Mouse (Mus musculus) granulocyte monocyte progenitor cell, adult 5-6 weeks (primary cell): ENCODE measurements around the gene Dstyk. TPM values are rescaled to one million over a fixed set of nuclear protein-coding genes. Genes with fewer than 3 reads are reported as not detected.

ENCODE experiments used
- ATAC-seq: replicated peaks from 2 replicates; pipeline ENCODE4 v1.8.0; 2016; ENCODE audit warnings: mild to moderate bottlenecking, moderate TSS enrichment, inconsistent platforms; ENCODE audit not compliant: poor library complexity, severe bottlenecking
- total RNA-seq, 2 experiments: library from RNA; stranded (forward) in 1 of 2; stranded (reverse) in 1 of 2; fragments of 200-712, 200-1000 nt in 1 of 2; fragments of >200 nt in 1 of 2; fragmentation: Nextera tagmentation in 1 of 2; gene quantifications; 2 replicates each; pipeline ENCODE4 v1.2.3; 2014 to 2017

Gene Dstyk
- total RNA-seq, 2 experiments from 2014 or later, result 18.1 to 19.2 TPM

- no peak for ATAC-seq
Measured at GRCm38 (mm10) chr1:132387943-132388342, 29.4 kb upstream of the Dstyk start.

GRCm38 (mm10) chr1:132388813-132389803 is 28.2 kb upstream of the Dstyk start:
- ATAC-seq, result no peak

- ATAC-seq, result 0 out of 2 replicates have a peak, but pooled peaks have one; percentile 30
Measured at GRCm38 (mm10) chr1:132389886-132390585, 27.3 kb upstream of the Dstyk start.

- peak; percentile 18; the same call in 1 of the 2 replicates for ATAC-seq
Measured at GRCm38 (mm10) chr1:132390691-132391579, 26.4 kb upstream of the Dstyk start, which contains the start of gene Tmcc2. Gene Tmcc2 (minus strand): TSS chr1:132391281.

- peak; percentile 76 for ATAC-seq
Measured at GRCm38 (mm10) chr1:132391580-132392022, 25.8 kb upstream of the Dstyk start.

GRCm38 (mm10) chr1:132392872-132393271 is 24.5 kb upstream of the Dstyk start:
- no peak for ATAC-seq

GRCm38 (mm10) chr1:132396705-132397104 is 20.6 kb upstream of the Dstyk start:
- ATAC-seq, result no peak

- no peak for ATAC-seq
Measured at GRCm38 (mm10) chr1:132400538-132400937, 16.8 kb upstream of the Dstyk start.

- no peak for ATAC-seq
Measured at GRCm38 (mm10) chr1:132401843-132402242, 15.5 kb upstream of the Dstyk start.

GRCm38 (mm10) chr1:132410657-132411056 is 6.7 kb upstream of the Dstyk start:
- ATAC-seq, result no peak

GRCm38 (mm10) chr1:132416244-132416942 is 962 bp upstream of the Dstyk start:
- ATAC-seq, result peak; percentile 33

- ATAC-seq, result no peak
Measured at GRCm38 (mm10) chr1:132416943-132417290, 438 bp upstream of the Dstyk start.

GRCm38 (mm10) chr1:132420206-132420605 is 2.9 kb downstream of the Dstyk start:
- no peak for ATAC-seq

- ATAC-seq, result peak; percentile 33
Measured at GRCm38 (mm10) chr1:132420662-132421061, 3.3 kb downstream of the Dstyk start.

- ATAC-seq, result peak; percentile 68
Measured at GRCm38 (mm10) chr1:132422912-132423696, 5.7 kb downstream of the Dstyk start.

- ATAC-seq, result no peak
Measured at GRCm38 (mm10) chr1:132425600-132425999, 8.2 kb downstream of the Dstyk start.

- ATAC-seq, result no peak
Measured at GRCm38 (mm10) chr1:132430818-132431217, 13.5 kb downstream of the Dstyk start.

GRCm38 (mm10) chr1:132431716-132432115 is 14.4 kb downstream of the Dstyk start:
- ATAC-seq, result no peak

GRCm38 (mm10) chr1:132433349-132433748 is 16.0 kb downstream of the Dstyk start:
- no peak for ATAC-seq
